Mouse (Mus musculus): ENCODE measurements around the gene Arhgap10. TPM values are rescaled to one million over a fixed set of nuclear protein-coding genes. Genes with fewer than 3 reads are reported as not detected.

The Arhgap10 gene
- polyA plus RNA-seq, 1 experiment, result 39.0 TPM

GRCm38 (mm10) chr8:77536821-77537220 lies 19.1 kb upstream of the Arhgap10 start:
- TF ChIP-seq POLR2A (IDR thresholded peaks at IDR 0.05; ENCODE audit: borderline replicate concordance, low read depth, low read length), result no peak
- no peak for TF ChIP-seq CTCF (IDR thresholded peaks at IDR 0.05; ENCODE audit: low read depth, low read length)
- Histone ChIP-seq H3K4me3 (ENCODE audit: insufficient read depth, low read length) (no peak overlapping the region), H3K27ac (ENCODE audit: insufficient read depth, low read depth, low read length) (no peak overlapping the region), H3K4me1 (ENCODE audit: control insufficient read depth, insufficient read depth, low read length) (peaks cover 4% of the 10 kb centered on the region; the same call in 1 of the 2 replicates)

- Histone ChIP-seq H3K4me3 (ENCODE audit: insufficient read depth, low read length) (no peak overlapping the region), H3K27ac (ENCODE audit: insufficient read depth, low read depth, low read length) (no peak overlapping the region), H3K4me1 (ENCODE audit: control insufficient read depth, insufficient read depth, low read length) (peaks cover 4% of the 10 kb centered on the region; the same call in 1 of the 2 replicates)
- TF ChIP-seq CTCF (IDR thresholded peaks at IDR 0.05; ENCODE audit: low read depth, low read length), result peak; percentile 34; the same call in 1 of the 2 replicates
- no peak for TF ChIP-seq POLR2A (IDR thresholded peaks at IDR 0.05; ENCODE audit: borderline replicate concordance, low read depth, low read length)
Observed at GRCm38 (mm10) chr8:77535026-77535595, 17.4 kb upstream of the Arhgap10 start.

- Histone ChIP-seq H3K4me1 (ENCODE audit: control insufficient read depth, insufficient read depth, low read length) (peaks cover 4% of the 10 kb centered on the region; the same call in 1 of the 2 replicates), H3K27ac (ENCODE audit: insufficient read depth, low read depth, low read length) (no peak overlapping the region), H3K4me3 (ENCODE audit: insufficient read depth, low read length) (no peak overlapping the region)
- TF ChIP-seq CTCF (IDR thresholded peaks at IDR 0.05; ENCODE audit: low read depth, low read length) (no peak), POLR2A (IDR thresholded peaks at IDR 0.05; ENCODE audit: borderline replicate concordance, low read depth, low read length) (no peak)
Observed at GRCm38 (mm10) chr8:77534358-77534992, 16.7 kb upstream of the Arhgap10 start.

- TF ChIP-seq POLR2A (IDR thresholded peaks at IDR 0.05; ENCODE audit: borderline replicate concordance, low read depth, low read length) (no peak), CTCF (IDR thresholded peaks at IDR 0.05; ENCODE audit: low read depth, low read length) (no peak)
- Histone ChIP-seq H3K4me3 (ENCODE audit: insufficient read depth, low read length) (no peak overlapping the region), H3K4me1 (ENCODE audit: control insufficient read depth, insufficient read depth, low read length) (peaks cover 9% of the 10 kb centered on the region), H3K27ac (ENCODE audit: insufficient read depth, low read depth, low read length) (no peak overlapping the region)
Observed at GRCm38 (mm10) chr8:77526130-77526529, 8.4 kb upstream of the Arhgap10 start.

GRCm38 (mm10) chr8:77524906-77525305 lies 7.2 kb upstream of the Arhgap10 start:
- Histone ChIP-seq H3K4me1 (ENCODE audit: control insufficient read depth, insufficient read depth, low read length) (peaks cover 9% of the 10 kb centered on the region), H3K27ac (ENCODE audit: insufficient read depth, low read depth, low read length) (no peak overlapping the region), H3K4me3 (ENCODE audit: insufficient read depth, low read length) (no peak overlapping the region)
- TF ChIP-seq POLR2A (IDR thresholded peaks at IDR 0.05; ENCODE audit: borderline replicate concordance, low read depth, low read length), result no peak
- TF ChIP-seq CTCF (IDR thresholded peaks at IDR 0.05; ENCODE audit: low read depth, low read length), result no peak

GRCm38 (mm10) chr8:77524018-77524615 lies 6.4 kb upstream of the Arhgap10 start:
- TF ChIP-seq CTCF (IDR thresholded peaks at IDR 0.05; ENCODE audit: low read depth, low read length) (no peak), POLR2A (IDR thresholded peaks at IDR 0.05; ENCODE audit: borderline replicate concordance, low read depth, low read length) (no peak)
- Histone ChIP-seq H3K27ac (ENCODE audit: insufficient read depth, low read depth, low read length) (no peak overlapping the region), H3K4me1 (ENCODE audit: control insufficient read depth, insufficient read depth, low read length) (peaks cover 12% of the 10 kb centered on the region), H3K4me3 (ENCODE audit: insufficient read depth, low read length) (no peak overlapping the region)

GRCm38 (mm10) chr8:77522984-77523383 lies 5.2 kb upstream of the Arhgap10 start:
- Histone ChIP-seq H3K4me3 (ENCODE audit: insufficient read depth, low read length) (no peak overlapping the region), H3K27ac (ENCODE audit: insufficient read depth, low read depth, low read length) (no peak overlapping the region), H3K4me1 (ENCODE audit: control insufficient read depth, insufficient read depth, low read length) (peaks cover 12% of the 10 kb centered on the region)
- TF ChIP-seq POLR2A (IDR thresholded peaks at IDR 0.05; ENCODE audit: borderline replicate concordance, low read depth, low read length), result no peak
- TF ChIP-seq CTCF (IDR thresholded peaks at IDR 0.05; ENCODE audit: low read depth, low read length), result no peak

- no peak overlapping the region for H3K4me3 ChIP-seq (ENCODE audit: insufficient read depth, low read length)
- H3K4me1 ChIP-seq (ENCODE audit: control insufficient read depth, insufficient read depth, low read length), result peaks cover 10% of the 10 kb centered on the region
- TF ChIP-seq CTCF (IDR thresholded peaks at IDR 0.05; ENCODE audit: low read depth, low read length) (no peak), POLR2A (IDR thresholded peaks at IDR 0.05; ENCODE audit: borderline replicate concordance, low read depth, low read length) (no peak)
- no peak overlapping the region for H3K27ac ChIP-seq (ENCODE audit: insufficient read depth, low read depth, low read length)
Observed at GRCm38 (mm10) chr8:77521028-77521785, 3.5 kb upstream of the Arhgap10 start.

GRCm38 (mm10) chr8:77520601-77521000 lies 2.8 kb upstream of the Arhgap10 start:
- peaks cover 13% of the 10 kb centered on the region for H3K4me1 ChIP-seq (ENCODE audit: control insufficient read depth, insufficient read depth, low read length)
- no peak overlapping the region for H3K4me3 ChIP-seq (ENCODE audit: insufficient read depth, low read length)
- H3K27ac ChIP-seq (ENCODE audit: insufficient read depth, low read depth, low read length), result no peak overlapping the region
- no peak for TF ChIP-seq CTCF (IDR thresholded peaks at IDR 0.05; ENCODE audit: low read depth, low read length)
- no peak for TF ChIP-seq POLR2A (IDR thresholded peaks at IDR 0.05; ENCODE audit: borderline replicate concordance, low read depth, low read length)
